ENCODE assay signal across 15 mouse cellular contexts in the genomic region with DNA sequence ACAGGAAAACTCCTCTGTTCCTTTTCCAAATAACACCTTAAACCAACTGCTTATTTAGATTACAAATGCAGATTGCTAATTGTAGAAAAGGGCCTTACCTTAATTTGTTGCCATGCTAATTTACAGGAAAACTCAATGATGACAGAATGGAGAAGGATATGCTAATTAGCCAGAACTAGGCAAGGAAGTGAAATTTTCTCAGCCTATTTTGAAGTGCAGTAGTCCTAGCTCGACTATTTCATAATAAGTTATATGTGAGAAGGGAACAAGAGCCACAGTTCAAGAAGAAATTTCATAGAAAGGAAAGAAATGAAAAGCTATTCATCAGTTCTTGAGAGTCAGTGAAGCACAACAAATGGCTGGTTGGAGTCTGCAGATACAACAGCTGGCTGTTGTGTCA.
"Had no signal": no experiment of that assay in that cellular context is flagged by ENCODE, and none has a peak within 500 bp of the region (broad histone marks: within the 10 kb centered on the region; RNA-seq: fewer than 3 reads in every experiment).

No protein-coding gene starts in this region.

- ATAC-seq: intestine, postnatal 0 days; midbrain, embryonic 13.5 days; midbrain, embryonic 16.5 days had no signal

- H3K4me2 ChIP-seq: liver, embryonic 13.5 days; midbrain, embryonic 13.5 days; stomach, embryonic 15.5 days had no signal

- DNase-seq: kidney, adult 2 months; kidney, postnatal 25 days; layer of hippocampus, adult 9-11 months; liver, embryonic 13.5 days; lung, adult 2 months; right cerebral cortex, postnatal 4 days; thymus, postnatal 25 days had no signal

- H3K27me3 ChIP-seq: stomach, embryonic 15.5 days had no signal

- H3K9ac ChIP-seq: liver, embryonic 13.5 days; midbrain, embryonic 13.5 days; stomach, embryonic 15.5 days had no signal

- H3K36me3 ChIP-seq: liver, embryonic 13.5 days; midbrain, embryonic 10.5 days; midbrain, embryonic 13.5 days; stomach, embryonic 15.5 days had no signal

- H3K9me3 ChIP-seq: liver, embryonic 13.5 days; midbrain, embryonic 10.5 days; midbrain, embryonic 13.5 days; stomach, embryonic 15.5 days had no signal

- H3K27ac ChIP-seq: kidney, postnatal 0 days; layer of hippocampus, adult 2 months; left cerebral cortex, adult 2 months; liver, embryonic 13.5 days; midbrain, embryonic 10.5 days; midbrain, embryonic 13.5 days; stomach, embryonic 15.5 days had no signal

- H3K4me3 ChIP-seq: layer of hippocampus, adult 2 months; left cerebral cortex, adult 2 months; liver, embryonic 13.5 days; midbrain, embryonic 10.5 days; midbrain, embryonic 13.5 days; stomach, embryonic 15.5 days had no signal
